Mouse (Mus musculus) CD4-positive helper T cell, adult 2 months (primary cell): ENCODE measurements at regions not wholly inside any gene's neighbourhood (a gene's known extent, or its start where the extent isn't known, plus 50 kb on each side); places are given as distances from the start of the nearest gene placed in this dataset.
A peak's percentile ranks its signal among the peaks of the same experiment; 100 is the strongest.
"Not testable (repeated sequence)": the region's sequence is repeated elsewhere in the genome, so short reads cannot be mapped to it uniquely, and the experiment has no call there.

ENCODE experiments used
- DNase-seq: peaks from one replicate; pipeline ENCODE4 v3.0.0-alpha.2; 2012; ENCODE audit warnings: low read depth, missing footprints, low spot score

DNA sequence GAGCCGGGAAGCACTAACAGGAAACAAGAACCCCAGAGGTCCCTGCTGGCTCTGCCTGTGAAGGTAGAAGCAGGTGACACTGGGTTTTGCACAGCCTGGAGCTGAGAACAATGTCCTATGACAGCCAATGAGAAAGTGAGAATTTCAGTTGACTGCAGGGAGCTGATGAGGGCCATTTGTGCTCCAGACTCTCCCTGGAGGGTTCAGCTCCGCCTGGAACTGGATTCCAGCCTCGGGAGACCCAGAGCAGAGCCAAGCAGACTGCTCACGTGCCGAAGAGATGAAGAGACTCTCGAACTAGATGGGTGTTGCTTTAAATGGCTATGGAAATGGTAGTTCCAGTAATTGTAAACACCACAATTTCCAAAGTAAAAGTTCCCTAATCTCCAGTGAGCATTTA lies 93.5 kb downstream of the Cand1 start:
- DNase-seq, result no peak

GRCm38 (mm10) chr10:119142866-119143265 lies 97.0 kb downstream of the Cand1 start:
- no peak for DNase-seq

DNA sequence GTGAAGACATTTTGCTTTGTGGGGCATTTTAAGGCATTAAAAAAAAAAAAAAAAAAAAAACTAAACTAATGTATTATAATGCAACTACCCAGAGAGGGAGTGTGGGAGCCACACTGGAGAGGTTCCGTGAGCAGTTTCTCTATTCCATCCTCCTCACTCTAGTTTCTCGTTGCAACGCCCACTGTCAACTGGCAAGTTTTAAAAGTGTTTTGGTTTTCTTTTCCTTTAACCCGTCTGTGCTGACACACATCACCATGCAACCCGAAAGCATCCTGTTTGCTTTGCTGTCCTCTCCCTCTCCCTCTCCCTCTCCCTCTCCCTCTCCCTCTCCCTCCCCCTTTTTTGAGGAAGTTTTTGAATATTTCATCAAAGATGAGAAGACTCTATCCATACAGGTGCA lies 97.5 kb downstream of the Cand1 start:
- DNase-seq, result peak; percentile 48

DNA sequence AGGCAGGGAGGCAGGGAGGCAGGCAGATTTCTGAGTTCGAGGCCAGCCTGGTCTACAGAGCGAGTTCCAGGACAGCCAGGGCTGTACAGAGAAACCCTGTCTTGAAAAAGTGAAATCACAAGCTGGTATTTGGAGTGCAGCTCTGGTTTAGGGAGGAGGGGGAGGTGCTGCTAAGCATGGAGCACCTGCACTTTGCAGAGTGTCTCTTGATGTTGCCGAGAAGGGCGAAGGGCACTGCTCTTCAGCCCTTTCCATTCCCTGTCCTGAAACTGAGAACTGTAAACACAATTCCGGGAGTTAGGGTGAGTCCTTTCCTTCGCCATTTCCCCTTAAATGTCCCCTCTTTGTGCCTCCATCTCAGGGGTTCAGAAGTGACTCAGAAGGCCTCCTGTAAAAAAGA lies 101.6 kb downstream of the Cand1 start:
- no peak for DNase-seq

GRCm38 (mm10) chr10:119135489-119135924 lies 104.3 kb downstream of the Cand1 start:
- DNase-seq, result no peak

GRCm38 (mm10) chr10:119134797-119135488 lies 104.9 kb downstream of the Cand1 start:
- DNase-seq, result no peak

GRCm38 (mm10) chr10:119131977-119132376 lies 107.9 kb downstream of the Cand1 start:
- no peak for DNase-seq

- no peak for DNase-seq
These were observed 109.2 kb downstream of the Cand1 start for GRCm38 (mm10) chr10:119130676-119131075.

- no peak for DNase-seq
These were observed 111.8 kb downstream of the Cand1 start for GRCm38 (mm10) chr10:119128035-119128434.

DNA sequence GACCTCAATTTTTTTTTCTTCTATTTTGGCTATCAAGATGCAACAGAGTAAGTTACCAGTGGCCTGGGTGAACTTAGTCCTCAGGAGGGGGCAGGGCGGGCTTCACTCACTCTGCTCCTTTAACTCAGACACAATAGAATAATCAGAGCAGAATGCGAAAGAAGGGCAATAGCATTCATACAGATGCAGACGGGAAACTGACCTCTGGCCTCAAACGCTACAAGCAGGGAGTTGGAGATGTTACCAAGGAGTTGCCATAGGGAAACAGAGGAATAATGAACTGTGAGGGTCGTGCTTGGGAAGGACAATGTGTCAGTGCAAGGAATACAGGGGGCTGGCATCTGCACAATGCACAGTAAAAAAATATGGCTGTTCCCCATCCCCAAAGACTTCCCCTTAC lies 116.3 kb downstream of the Cand1 start:
- no peak for DNase-seq

- no peak for DNase-seq
These were observed 117.5 kb downstream of the Cand1 start for GRCm38 (mm10) chr10:119122347-119122746.

- DNase-seq, result no peak
These were observed 118.3 kb downstream of the Cand1 start for GRCm38 (mm10) chr10:119121575-119121974.

GRCm38 (mm10) chr10:119116843-119117390 lies 122.9 kb downstream of the Cand1 start:
- no peak for DNase-seq

DNA sequence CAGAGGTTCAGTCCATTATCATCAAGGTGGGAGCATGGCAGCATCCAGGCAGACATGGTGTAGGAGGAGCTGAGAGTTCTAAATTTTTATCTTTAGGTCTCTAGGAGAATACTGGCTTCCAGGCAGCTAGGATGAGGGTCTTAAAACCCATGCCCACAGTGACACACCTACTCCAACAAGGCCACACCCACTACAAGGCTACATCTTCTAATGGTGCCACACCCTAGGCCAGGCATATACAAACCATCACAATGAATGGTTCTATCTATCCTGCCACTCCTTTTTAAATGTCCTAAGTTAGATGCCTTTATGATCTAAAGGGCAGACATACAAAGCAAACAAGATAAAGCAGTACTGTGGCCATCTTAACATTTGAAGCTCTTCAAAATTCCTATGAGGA lies 124.7 kb downstream of the Cand1 start:
- DNase-seq, result not testable (repeated sequence)

DNA sequence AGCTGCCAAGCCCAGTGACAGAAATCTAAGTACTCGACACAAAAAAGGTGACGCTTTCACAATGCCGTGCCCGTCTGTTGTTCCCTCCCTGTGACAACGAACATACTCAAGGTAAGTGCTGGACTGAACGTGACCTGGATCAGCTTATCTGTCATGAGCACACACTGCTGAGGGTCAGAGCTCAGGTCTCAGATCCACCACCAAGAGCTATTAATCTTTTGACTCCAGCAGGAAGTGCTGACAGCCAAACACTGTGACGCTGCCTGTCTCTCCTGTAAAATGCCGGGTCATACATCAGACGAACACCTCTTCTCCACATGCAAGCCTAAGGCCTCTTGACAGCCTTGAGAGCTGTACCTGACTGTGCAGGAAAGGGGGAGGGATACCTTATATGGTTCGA lies 125.2 kb downstream of the Cand1 start:
- DNase-seq, result no peak

DNA sequence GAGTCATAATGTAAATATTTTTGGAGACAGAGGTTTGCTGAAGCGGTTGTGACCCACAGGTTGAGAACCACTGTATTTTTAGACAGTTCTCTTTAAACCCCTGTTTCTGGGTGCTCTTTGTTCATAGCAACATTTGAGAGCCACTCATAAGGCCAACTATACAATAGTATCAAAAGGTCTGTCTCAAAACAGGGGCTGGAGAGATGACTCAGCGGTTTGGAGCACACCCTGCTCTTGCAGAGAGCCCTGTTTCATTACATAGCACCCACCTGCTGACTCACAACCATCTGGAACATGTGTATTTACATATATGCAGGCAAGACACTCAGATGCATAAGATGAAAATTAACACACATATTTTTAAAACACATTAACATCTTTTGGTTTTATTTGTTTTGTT lies 128.0 kb downstream of the Cand1 start:
- DNase-seq, result no peak

DNA sequence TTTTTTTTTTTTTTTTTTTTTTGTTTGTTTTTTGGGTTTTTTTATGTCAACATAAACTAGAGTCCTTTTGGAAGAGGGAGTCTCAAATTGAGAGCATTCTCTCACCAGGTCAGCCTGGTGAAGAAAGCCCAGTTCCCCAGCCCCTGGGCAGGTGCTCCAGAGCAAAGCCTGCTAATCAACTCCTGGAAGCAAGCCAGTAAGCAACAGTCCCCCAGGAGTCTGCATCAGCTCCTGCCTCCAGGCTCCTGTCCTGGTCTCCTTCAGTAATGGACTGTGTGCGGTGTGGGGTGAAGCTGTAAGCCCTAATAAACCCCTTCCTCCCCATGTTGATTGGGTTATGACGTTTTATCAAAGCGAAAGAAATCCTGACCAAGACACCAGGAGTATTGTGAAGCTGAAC lies 128.4 kb downstream of the Cand1 start:
- no peak for DNase-seq

- no peak for DNase-seq
These were observed 129.2 kb downstream of the Cand1 start for GRCm38 (mm10) chr10:119110614-119111013.

- DNase-seq, result no peak
These were observed 130.6 kb downstream of the Cand1 start for GRCm38 (mm10) chr10:119109207-119109606.

DNA sequence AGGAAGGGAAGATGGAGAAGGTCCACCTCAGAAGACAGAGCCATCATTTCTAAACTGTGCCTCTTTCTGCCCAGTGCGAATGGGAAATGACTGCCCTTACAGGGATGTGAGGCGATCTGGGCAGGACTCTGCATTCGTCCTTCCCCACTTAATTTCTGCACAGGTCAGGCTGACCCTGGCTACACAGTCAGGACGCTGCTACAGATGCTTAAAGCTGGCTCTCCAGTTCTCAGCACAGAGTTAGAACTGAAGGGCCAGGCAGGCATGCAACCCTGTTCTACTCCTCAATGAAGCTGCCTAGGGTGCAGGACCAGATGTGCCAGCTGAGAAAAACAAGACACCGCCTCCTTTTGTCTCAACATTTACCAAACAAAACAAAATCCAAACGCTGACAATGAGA lies 132.1 kb downstream of the Cand1 start:
- DNase-seq, result no peak

DNA sequence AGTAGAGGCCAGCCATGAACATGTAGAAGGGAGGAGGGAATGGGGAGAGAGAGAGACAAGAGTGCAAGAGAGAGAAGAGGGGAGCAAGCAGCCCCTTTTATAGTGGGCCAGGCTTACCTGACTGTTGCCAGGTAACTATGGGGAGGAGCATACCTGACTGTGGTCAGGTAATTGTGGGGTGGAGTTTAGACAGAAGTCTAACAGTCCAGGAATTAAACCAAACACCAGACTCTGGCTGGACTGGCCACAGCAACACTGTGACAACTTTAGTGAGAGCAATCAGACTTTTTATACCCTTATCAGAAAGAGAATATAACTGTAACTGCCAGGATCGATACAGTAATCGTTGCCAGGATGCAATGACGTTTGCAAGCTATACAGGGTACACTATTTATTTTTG lies 133.8 kb downstream of the Cand1 start:
- no peak for DNase-seq

GRCm38 (mm10) chr10:119105279-119105881 lies 134.5 kb downstream of the Cand1 start:
- DNase-seq, result no peak

GRCm38 (mm10) chr10:119100511-119100910 lies 139.3 kb downstream of the Cand1 start:
- no peak for DNase-seq
